23 mouse cellular contexts compared by ENCODE assay signal in genomic region chr10:83167492-83167891, GRCm38 (mm10).
A peak's percentile ranks its signal among the peaks of the same experiment; 100 is the strongest.
DNase-seq lines count a peak whose midpoint lies in the region; TF ChIP-seq lines count a peak whose summit lies in the region.
"Had no signal": no experiment of that assay in that cellular context is flagged by ENCODE, and none has a peak within 500 bp of the region (broad histone marks: within the 10 kb centered on the region; RNA-seq: fewer than 3 reads in every experiment).

No protein-coding gene starts in this region.

- H3K4me3 ChIP-seq in layer of hippocampus, adult 2 months, result no peak overlapping the region
- no peak overlapping the region for H3K4me3 ChIP-seq in brown adipose tissue, adult 24 weeks (ENCODE audit: insufficient read depth, low read depth, low read length)
- H3K4me3 ChIP-seq: embryonic facial prominence, embryonic 12.5 days; embryonic facial prominence, embryonic 15.5 days; forebrain, embryonic 12.5 days; forebrain, embryonic 15.5 days; heart, adult 2 months; heart, embryonic 10.5 days; heart, embryonic 13.5 days; hindbrain, embryonic 12.5 days; hindbrain, embryonic 15.5 days; intestine, embryonic 15.5 days had no signal

- peak; percentile 53 to 67 for DNase-seq in cerebellum, postnatal 10 days
- no peak for DNase-seq in cerebellum, adult 18-20 months
- DNase-seq in layer of hippocampus, adult 2 months (ENCODE audit: low spot score in 2 of 2), result no peak
- no peak for DNase-seq in layer of hippocampus, adult 8-10 months (ENCODE audit: low spot score in 2 of 2)
- DNase-seq in adrenal gland, postnatal 25 days, result no peak
- DNase-seq: adrenal gland, postnatal 10 days; cerebellum, adult 11-12 months; cerebellum, adult 9-10 months; gastrocnemius, postnatal 10 days; gastrocnemius, postnatal 36 days; heart, adult 2 months; heart, postnatal 14 days; heart, postnatal 4 days had no signal

- H3K4me1 ChIP-seq in brown adipose tissue, adult 24 weeks (ENCODE audit: control insufficient read depth, insufficient read depth, insufficient read length, low read length), result peaks cover 53% of the 10 kb centered on the region

- peak overlapping the region; percentile 32; the same call in 1 of the 2 replicates for H3K27ac ChIP-seq in layer of hippocampus, adult 2 months
- H3K27ac ChIP-seq in brown adipose tissue, adult 24 weeks (replicated peaks; ENCODE audit: low read depth, low read length), result peak overlapping the region; percentile 28
- H3K27ac ChIP-seq: embryonic facial prominence, embryonic 12.5 days; embryonic facial prominence, embryonic 15.5 days; forebrain, embryonic 12.5 days; forebrain, embryonic 15.5 days; heart, adult 2 months; heart, embryonic 10.5 days; heart, embryonic 13.5 days; hindbrain, embryonic 12.5 days; hindbrain, embryonic 15.5 days; intestine, embryonic 15.5 days had no signal

- TF ChIP-seq CTCF in layer of hippocampus, adult 2 months (conservative IDR thresholded peaks at IDR 0.05), result no peak

Comparison
In these comparisons a context has a peak if more than half of its experiments do, and no peak if none do; other contexts are left out.
1. DNase-seq: peak in cerebellum, postnatal 10 days (2 of 2); none in cerebellum, adult 18-20 months (0 of 2), layer of hippocampus, adult 2 months (0 of 2), layer of hippocampus, adult 8-10 months (0 of 2) and adrenal gland, postnatal 25 days (single experiment).